Mouse (Mus musculus): Measurements from ENCODE around the gene Kxd1. TPM values are rescaled to one million over a fixed set of nuclear protein-coding genes. Genes with fewer than 3 reads are reported as not detected.

Kxd1 gene
- polyA plus RNA-seq, 2 experiments from 2014 or later: 176 to 180 TPM

DNA sequence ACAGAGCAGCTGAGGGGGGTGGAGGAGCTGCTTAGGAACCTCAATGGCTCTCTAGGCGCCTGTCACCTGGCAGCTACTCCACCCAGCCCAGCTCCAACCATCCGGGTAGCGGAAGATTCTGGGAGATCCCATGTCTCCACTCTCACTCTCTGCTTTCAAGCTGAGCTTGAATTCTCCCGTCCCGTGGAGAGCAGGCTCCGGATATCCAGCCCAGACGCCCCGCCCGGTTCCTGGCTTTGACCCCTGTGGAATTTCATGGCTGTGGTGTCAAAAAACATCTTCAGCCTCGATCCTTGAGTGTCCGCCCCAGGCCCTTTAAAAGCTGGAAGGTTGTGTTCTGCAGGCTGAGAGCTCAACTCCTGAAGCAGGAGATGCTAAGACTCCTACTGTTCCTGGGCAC lies 61.0 kb downstream of the Kxd1 start:
- ATAC-seq: no peak

DNA sequence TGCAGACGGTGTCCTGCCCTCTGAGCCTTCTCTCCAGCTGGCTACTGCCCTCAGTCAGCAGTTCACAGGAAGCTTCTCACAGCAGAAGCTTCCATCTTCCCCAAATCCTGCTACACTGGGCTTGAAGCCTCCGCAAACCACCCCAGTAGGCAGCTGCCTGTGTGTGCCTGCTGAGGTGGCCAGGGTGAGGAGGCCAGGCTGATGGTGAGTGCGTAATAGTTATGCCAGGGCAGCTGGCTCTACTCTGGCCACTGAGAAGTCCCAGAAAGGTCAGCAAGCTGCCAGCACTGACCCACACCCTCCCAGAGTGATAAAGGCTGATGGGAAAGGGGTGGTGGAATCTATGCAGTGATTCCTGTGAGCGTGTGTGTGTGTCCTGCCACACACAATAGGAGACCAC lies 61.5 kb downstream of the Kxd1 start:
- ATAC-seq: no peak

DNA sequence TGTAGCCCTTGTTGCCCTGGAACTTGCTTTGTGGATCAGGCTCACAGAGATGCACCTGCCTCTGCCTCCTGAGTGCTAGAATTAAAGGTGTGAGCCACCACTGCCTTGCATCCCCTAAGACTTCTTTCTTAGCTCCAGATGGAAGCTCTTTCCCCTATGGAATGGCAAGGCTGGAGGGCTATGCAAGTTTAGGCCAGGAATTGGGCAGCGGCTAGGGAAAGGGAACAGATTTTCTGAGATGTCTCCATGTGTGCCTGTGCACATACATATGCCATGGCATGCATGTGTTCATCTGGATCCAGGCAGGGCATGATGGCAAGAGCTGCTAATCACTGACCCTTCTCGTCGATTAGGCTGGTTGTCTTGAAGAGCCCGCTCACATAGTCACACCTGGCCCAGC lies 62.1 kb downstream of the Kxd1 start:
- no peak for ATAC-seq

- no peak for ATAC-seq
Measured at GRCm38 (mm10) chr8:70464162-70464561, 63.6 kb downstream of the Kxd1 start.

- ATAC-seq: no peak
Measured at GRCm38 (mm10) chr8:70463306-70463705, 64.5 kb downstream of the Kxd1 start.

GRCm38 (mm10) chr8:70462516-70462813 lies 65.3 kb downstream of the Kxd1 start:
- ATAC-seq: no peak

DNA sequence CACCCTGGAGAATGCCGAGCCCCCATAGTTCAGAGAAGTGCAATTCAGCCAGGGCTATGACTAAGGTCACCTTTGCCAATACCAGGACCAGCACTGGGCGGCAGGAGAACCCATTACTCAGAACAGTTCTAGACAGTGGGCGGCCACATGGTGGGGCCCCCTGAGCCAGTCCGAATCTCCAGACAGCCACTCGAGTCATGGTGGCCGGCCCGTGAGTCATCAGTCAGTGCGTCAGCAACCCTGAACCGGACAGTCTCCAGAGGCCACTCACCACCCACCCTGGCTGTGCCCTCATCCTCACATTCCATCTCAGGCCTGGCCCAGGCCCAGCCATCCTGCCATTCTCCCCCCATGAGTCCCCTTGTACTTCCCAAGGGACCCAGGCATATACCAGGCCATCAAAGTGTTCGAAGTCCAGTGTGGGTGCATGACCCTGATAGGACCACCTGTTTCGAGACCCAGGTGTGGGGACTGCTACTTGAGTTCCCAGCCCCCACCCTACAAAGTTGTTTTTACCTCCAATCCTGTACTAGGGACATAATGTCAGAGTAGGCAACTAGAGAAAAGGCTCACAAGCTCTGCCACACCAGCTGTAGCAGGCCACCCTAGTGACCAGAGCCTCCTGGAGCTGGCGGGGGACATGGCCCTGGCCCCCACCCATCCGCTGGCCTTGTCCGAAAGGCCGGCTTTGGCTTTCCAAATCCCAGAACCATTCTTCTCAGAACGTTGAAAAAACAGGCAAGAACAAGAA lies 65.8 kb downstream of the Kxd1 start:
- no peak for ATAC-seq

DNA sequence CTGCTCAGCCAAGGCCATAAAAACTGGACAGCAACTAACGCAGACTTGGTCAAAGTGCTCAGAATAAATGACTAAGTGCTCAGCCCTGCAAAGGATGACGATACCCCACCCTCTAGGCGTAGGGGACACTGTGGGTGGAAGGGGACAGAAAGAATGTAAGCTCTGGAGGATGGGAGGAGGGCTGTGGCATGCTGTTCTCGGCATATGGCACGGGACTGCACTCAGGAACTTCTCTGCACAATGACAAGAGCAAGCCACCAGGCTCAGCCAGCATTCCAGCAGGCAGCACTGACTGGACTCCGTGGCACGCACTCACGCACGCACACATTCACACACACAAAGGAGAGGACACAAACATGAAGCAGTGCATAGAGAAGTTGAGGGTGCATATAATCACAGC lies 67.2 kb downstream of the Kxd1 start:
- ATAC-seq: no peak

DNA sequence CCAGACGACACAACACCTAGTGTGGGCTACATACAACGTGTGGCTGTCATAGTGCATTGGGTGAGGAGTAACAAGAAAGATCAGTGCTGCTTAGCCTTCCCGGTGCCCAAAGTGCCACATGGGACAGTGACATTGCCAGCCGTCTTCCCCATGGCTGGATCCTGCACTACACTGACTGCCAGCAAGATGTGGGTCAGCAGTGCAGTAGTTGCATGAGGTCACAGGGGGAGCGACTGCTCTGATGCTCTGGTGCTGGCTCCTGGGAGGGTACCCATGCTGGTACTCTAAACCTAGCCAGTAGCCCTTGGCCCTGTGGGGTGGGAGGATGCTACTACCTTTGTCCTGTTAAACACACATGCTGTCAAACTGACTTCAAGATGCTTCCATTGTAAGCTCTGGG lies 67.6 kb downstream of the Kxd1 start:
- no peak for ATAC-seq

DNA sequence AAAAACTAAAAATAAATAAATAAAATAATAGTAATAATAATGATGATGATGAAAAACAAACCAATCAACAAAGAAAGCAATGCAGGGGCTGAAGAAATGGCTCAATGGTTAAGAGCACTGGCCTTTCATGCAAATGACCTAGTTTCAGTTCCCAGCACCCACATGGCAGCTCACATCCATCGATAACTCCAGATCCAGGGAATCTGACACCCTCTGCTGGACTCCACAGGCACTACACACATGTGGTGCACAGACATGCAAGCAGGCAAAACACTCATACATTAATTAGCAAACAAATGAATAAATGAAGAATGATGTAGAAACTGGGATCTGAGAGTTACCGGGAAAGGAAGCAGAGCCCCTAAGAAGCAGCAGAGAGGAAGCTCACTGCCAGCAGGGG lies 68.1 kb downstream of the Kxd1 start:
- no peak for ATAC-seq

DNA sequence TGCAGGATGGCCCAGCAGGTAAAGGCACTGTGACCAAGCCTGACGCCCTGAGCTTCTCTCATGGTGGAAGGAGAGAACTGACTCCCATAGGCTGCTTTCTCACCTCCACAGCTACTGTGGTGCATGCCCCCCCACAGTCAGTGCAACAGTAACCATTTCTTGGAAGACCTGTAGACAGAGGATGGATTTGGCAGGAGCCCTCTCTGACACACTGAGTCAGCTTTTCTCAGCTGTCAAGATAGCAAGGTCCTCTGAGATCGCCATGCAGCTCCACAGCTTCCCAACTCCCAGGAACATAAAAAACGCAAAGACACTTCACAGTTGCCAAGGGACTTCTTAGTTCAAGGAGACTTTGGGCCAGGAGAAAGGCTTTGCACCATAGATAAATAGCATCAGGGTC lies 69.3 kb downstream of the Kxd1 start:
- ATAC-seq: no peak

Other genes with a start within 250 kb of the Kxd1 start
- gene Homer3, start 245.1 kb downstream of the Kxd1 start, polyA plus RNA-seq (2017; shearing (Covaris generic)): under 1 TPM in 1 of 2 experiments, not detected in 1; 0.66 TPM
- 10 to 100 TPM; 44.3 to 46.8 TPM for gene Ddx49, start 225.5 kb downstream of the Kxd1 start, polyA plus RNA-seq (2017; shearing (Covaris generic))
- 100 to 1,000 TPM; 312 to 332 TPM for gene Cope, start 225.4 kb downstream of the Kxd1 start, polyA plus RNA-seq (2017; shearing (Covaris generic))
- not detected for gene Cers1, start 212.2 kb downstream of the Kxd1 start, polyA plus RNA-seq (2017; shearing (Covaris generic))
- under 1 TPM in 1 of 2 experiments, not detected in 1; 0.79 TPM for gene Gdf1, start 198.1 kb downstream of the Kxd1 start, polyA plus RNA-seq (2017; shearing (Covaris generic))
- 10 to 100 TPM; 12.1 to 15.3 TPM for gene Upf1, start 174.7 kb downstream of the Kxd1 start, polyA plus RNA-seq (2017; shearing (Covaris generic))
- gene Comp, start 154.4 kb downstream of the Kxd1 start, polyA plus RNA-seq (2017; shearing (Covaris generic)): under 1 TPM in 1 of 2 experiments, not detected in 1; 0.95 TPM
- 1 to 10 TPM; 7.1 to 8.4 TPM for gene Crtc1, start 88.4 kb downstream of the Kxd1 start, polyA plus RNA-seq (2017; shearing (Covaris generic))
- 1 to 10 TPM; 7.2 to 9.5 TPM for gene Klhl26, start 51.0 kb downstream of the Kxd1 start, polyA plus RNA-seq (2017; shearing (Covaris generic))
- gene Tmem59l, start 40.6 kb downstream of the Kxd1 start, polyA plus RNA-seq (2017; shearing (Covaris generic)): under 1 TPM in 1 of 2 experiments, not detected in 1; 0.22 TPM
- not detected for gene Crlf1, start 34.8 kb downstream of the Kxd1 start, polyA plus RNA-seq (2017; shearing (Covaris generic))
- 10 to 100 TPM; 89.0 to 95.4 TPM for gene Rex1bd, start 21.2 kb downstream of the Kxd1 start, polyA plus RNA-seq (2017; shearing (Covaris generic))
- 1,000 to 10,000 TPM; 3,631 to 4,013 TPM for gene Uba52, start 17.2 kb downstream of the Kxd1 start, polyA plus RNA-seq (2017; shearing (Covaris generic))
- gene Fkbp8, start 232 bp downstream of the Kxd1 start, polyA plus RNA-seq (2017; shearing (Covaris generic)): 100 to 1,000 TPM; 131 to 163 TPM
- 10 to 100 TPM; 27.8 to 35.2 TPM for gene Ell, start 11.5 kb upstream of the Kxd1 start, polyA plus RNA-seq (2017; shearing (Covaris generic))
- gene Isyna1, start 66.4 kb upstream of the Kxd1 start, polyA plus RNA-seq (2017; shearing (Covaris generic)): 10 to 100 TPM; 19.3 to 44.6 TPM
- 10 to 100 TPM; 15.8 to 17.7 TPM for gene Ssbp4, start 80.9 kb upstream of the Kxd1 start, polyA plus RNA-seq (2017; shearing (Covaris generic))
- 1 to 10 TPM in 1 of 2 experiments, under 1 TPM in 1; 0.54 to 1.0 TPM for gene Lrrc25, start 88.2 kb upstream of the Kxd1 start, polyA plus RNA-seq (2017; shearing (Covaris generic))
- gene Gdf15, start 104.5 kb upstream of the Kxd1 start, polyA plus RNA-seq (2017; shearing (Covaris generic)): not detected
- 1 to 10 TPM; 7.1 to 7.4 TPM for gene Pgpep1, start 132.4 kb upstream of the Kxd1 start, polyA plus RNA-seq (2017; shearing (Covaris generic))
- 100 to 1,000 TPM; 115 to 120 TPM for gene Lsm4, start 145.3 kb upstream of the Kxd1 start, polyA plus RNA-seq (2017; shearing (Covaris generic))
- 10 to 100 TPM; 12.5 to 20.0 TPM for gene Jund, start 171.0 kb upstream of the Kxd1 start, polyA plus RNA-seq (2017; shearing (Covaris generic))
- not detected for gene Iqcn, start 175.5 kb upstream of the Kxd1 start, polyA plus RNA-seq (2017; shearing (Covaris generic))
- gene Gm3336, start 190.6 kb upstream of the Kxd1 start, polyA plus RNA-seq (2017; shearing (Covaris generic)): not detected
- gene Pde4c, start 195.8 kb upstream of the Kxd1 start, polyA plus RNA-seq (2017; shearing (Covaris generic)): under 1 TPM; 0.47 to 0.95 TPM
- gene Rab3a, start 226.7 kb upstream of the Kxd1 start, polyA plus RNA-seq (2017; shearing (Covaris generic)): 1 to 10 TPM; 3.8 to 5.4 TPM
- 10 to 100 TPM; 35.6 to 41.7 TPM for gene Mpv17l2, start 233.0 kb upstream of the Kxd1 start, polyA plus RNA-seq (2017; shearing (Covaris generic))
- gene Pik3r2, start 248.8 kb upstream of the Kxd1 start, polyA plus RNA-seq (2017; shearing (Covaris generic)): 1 to 10 TPM; 3.9 to 5.1 TPM

All from activated CD4-positive, CD25-positive, alpha-beta regulatory T cell, adult 4 months (primary cell).